Mouse (Mus musculus) limb, embryonic 10.5 days (tissue): ENCODE data around the gene Ksr2. TPM values are rescaled to one million over a fixed set of nuclear protein-coding genes. Genes with fewer than 3 reads are reported as not detected.

Experiments used
- DNase-seq: peaks from one replicate; pipeline ENCODE4 v3.0.0-alpha.2; 2017; ENCODE audit warnings: low spot score
- H3K27ac ChIP-seq: fragments of 300-500 bp; sonication (generic); 2 replicates; pipeline ENCODE4 v1.5.1; 2016; ENCODE audit warnings: mild to moderate bottlenecking
- H3K27me3 ChIP-seq: fragments of 300-500 bp; sonication (generic); 2 replicates; pipeline ENCODE4 v1.6.1; 2016; ENCODE audit warnings: low read depth, mild to moderate bottlenecking; ENCODE audit not compliant: poor library complexity, severe bottlenecking
- H3K36me3 ChIP-seq: fragments of 300-500 bp; sonication (generic); 2 replicates; pipeline ENCODE4 v1.6.1; 2016; ENCODE audit warnings: mild to moderate bottlenecking, moderate library complexity
- H3K4me1 ChIP-seq: fragments of 300-500 bp; sonication (generic); 2 replicates; pipeline ENCODE4 v1.6.1; 2016
- H3K4me3 ChIP-seq: fragments of 300-500 bp; sonication (generic); 2 replicates; pipeline ENCODE4 v1.5.1; 2016; ENCODE audit warnings: mild to moderate bottlenecking, moderate library complexity
- H3K9me3 ChIP-seq: fragments of 300-500 bp; sonication (generic); replicated peaks from 2 replicates; pipeline ENCODE4 v1.6.1; 2016; ENCODE audit warnings: mild to moderate bottlenecking
- WGBS: fragments of 180-500 bp; shearing (Covaris S2); methylation state at CpG from one replicate; pipeline ENCODE4 v1.1.7; 2016; 5-methylcytosine and 5-hydroxymethylcytosine counted together
- polyA plus RNA-seq: library from polyadenylated mRNA; unstranded; fragments of >200 nt; fragmentation: Nextera tagmentation; extraction: Ambion mirVana; gene quantifications from 2 replicates; pipeline ENCODE4 v1.2.1, GENCODE M21; 2016

The Ksr2 gene
- polyA plus RNA-seq, 1 experiment from 2014 or later: not detected

- Histone ChIP-seq H3K4me1 (peaks cover 12% of the 10 kb centered on the region), H3K27me3 (no peaks in the 10 kb centered on the region), H3K9me3 (no peaks in the 10 kb centered on the region), H3K4me3 (no peak overlapping the region), H3K36me3 (no peaks in the 10 kb centered on the region), H3K27ac (no peak overlapping the region)
- no peak for DNase-seq
- 63% methylated on average over 7 of the region's 7 CpGs for WGBS
Observed at GRCm38 (mm10) chr5:117820445-117820844, 406.6 kb downstream of the Ksr2 start.

- DNase-seq: no peak
- H3K9me3 ChIP-seq: no peaks in the 10 kb centered on the region
- 92% methylated on average over 9 of the region's 9 CpGs for WGBS
- H3K36me3 ChIP-seq: no peaks in the 10 kb centered on the region
- no peaks in the 10 kb centered on the region for H3K27me3 ChIP-seq
- H3K27ac ChIP-seq: no peak overlapping the region
- peaks cover 3% of the 10 kb centered on the region for H3K4me1 ChIP-seq
- no peak overlapping the region for H3K4me3 ChIP-seq
Observed at GRCm38 (mm10) chr5:117823811-117824210, 410.0 kb downstream of the Ksr2 start.

DNA sequence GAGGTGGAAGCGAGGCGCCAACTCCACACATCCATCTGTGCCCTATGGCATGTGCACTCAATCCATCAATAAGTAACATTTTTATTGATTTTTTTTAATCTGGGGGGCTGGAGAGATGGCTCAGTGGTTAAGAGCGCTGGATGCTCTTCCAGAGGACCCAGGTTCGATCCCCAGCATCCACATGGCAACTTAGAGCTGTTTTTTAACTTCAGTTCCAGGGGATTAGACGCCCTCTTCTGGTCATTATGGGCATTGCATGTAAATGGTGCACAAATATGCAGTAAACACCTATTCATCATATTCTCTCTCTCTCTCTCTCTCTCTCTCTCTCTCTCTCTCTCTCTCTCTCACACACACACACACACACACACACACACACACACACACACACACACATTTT is 410.7 kb downstream of the Ksr2 start:
- no peaks in the 10 kb centered on the region for H3K9me3 ChIP-seq
- WGBS: 71% methylated on average over 5 of the region's 5 CpGs
- H3K27ac ChIP-seq: no peak overlapping the region
- H3K4me3 ChIP-seq: no peak overlapping the region
- no peaks in the 10 kb centered on the region for H3K36me3 ChIP-seq
- H3K27me3 ChIP-seq: no peaks in the 10 kb centered on the region
- H3K4me1 ChIP-seq: no peaks in the 10 kb centered on the region
- DNase-seq: no peak

Other genes with a start within 250 kb of the Ksr2 start
- gene Pebp1, start 126.4 kb upstream of the Ksr2 start, polyA plus RNA-seq: 922 and 1,037 TPM in 2 replicates
- gene Vsig10, start 94.9 kb upstream of the Ksr2 start, polyA plus RNA-seq: 3.1 and 4.4 TPM in 2 replicates
- gene Wsb2, start 56.7 kb upstream of the Ksr2 start, polyA plus RNA-seq: 37.2 and 41.7 TPM in 2 replicates
- 159 and 167 TPM in 2 replicates for gene Rfc5, start 25.0 kb upstream of the Ksr2 start, polyA plus RNA-seq